Mouse (Mus musculus): ENCODE results near the gene Sucla2.
"Not testable (repeated sequence)": the region's sequence is repeated elsewhere in the genome, so short reads cannot be mapped to it uniquely, and the experiment has no call there.

The Sucla2 gene

GRCm38 (mm10) chr14:73509765-73510423 lies 15.2 kb upstream of the Sucla2 start, which contains the start of gene Med4:
Gene Med4, plus strand, starts transcription at chr14:73510025.
- peak; percentile 96 for DNase-seq (ENCODE audit: low read depth, low spot score)

DNA sequence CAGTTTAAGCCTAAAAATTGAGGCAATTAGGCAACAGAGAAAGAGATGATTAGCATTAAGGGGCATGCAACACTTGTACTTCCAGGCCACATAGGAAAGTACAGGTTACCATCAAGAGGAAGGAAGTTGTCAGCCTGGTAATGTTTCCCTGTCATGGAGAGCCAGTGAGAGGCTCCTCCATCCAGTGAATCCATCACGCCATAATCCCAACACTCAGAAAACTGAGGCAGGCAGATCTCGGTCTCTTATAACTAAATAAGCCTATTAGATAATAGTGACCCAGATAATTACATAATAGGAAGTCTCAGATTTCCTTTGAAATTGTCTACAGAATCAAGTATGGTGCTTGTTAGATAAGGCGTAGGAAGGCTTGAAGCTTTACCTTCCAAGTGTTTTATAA lies 983 bp upstream of the Sucla2 start:
- no peak for DNase-seq (ENCODE audit: low read depth, low spot score)

DNA sequence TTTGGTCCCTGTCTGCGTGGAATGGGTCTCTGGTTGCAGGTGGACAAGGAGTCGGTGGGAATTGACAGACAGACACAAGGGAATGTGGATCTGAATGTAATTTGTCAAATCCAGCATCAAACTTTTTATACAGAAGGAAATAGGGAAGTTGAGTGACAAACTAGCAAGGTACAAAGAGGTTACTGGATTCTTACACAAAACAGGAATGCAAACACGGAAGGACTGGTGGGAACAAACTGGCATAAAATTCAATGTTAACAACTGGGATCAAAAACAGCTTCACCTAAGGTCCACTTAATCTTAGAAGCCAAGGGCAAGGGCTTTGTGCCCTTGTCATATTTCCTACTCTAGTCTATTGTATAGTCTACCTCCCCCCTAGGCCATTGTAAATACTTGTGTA lies 3.5 kb downstream of the Sucla2 start:
- DNase-seq (ENCODE audit: low read depth, low spot score): not testable (repeated sequence)

DNA sequence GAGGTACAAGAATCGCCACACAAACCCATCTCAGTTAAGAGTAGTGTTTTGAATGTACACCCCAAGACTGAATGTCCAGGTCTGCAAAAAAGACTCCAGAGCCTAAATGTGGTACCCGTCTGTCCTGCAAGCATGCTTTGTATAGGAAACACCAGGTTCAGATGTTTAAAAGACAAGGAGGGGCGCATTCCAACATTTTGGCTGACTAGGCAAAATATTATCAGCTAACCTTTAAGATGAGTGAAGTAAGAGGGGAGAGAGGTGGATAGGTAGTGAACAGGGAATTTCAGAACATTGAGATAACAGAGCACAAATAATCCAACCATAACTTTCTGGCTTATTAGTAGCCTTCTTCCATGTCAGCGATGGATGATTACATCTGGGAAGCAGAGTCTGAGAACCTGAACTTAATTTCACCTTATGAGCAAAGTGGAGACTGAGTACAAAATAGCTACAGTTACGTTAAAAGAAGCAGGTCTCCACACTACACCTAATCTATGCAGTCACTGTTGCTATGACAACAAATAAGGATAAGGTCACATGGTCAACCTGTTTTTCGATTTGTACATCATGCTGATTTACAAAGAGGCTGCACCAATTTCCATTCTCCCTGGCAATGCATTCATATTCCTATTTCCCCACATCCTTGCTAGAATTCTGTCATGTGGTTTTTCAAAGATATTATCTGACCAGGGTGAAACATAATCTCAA lies 8.8 kb downstream of the Sucla2 start:
- no peak for DNase-seq (ENCODE audit: low read depth, low spot score)

DNA sequence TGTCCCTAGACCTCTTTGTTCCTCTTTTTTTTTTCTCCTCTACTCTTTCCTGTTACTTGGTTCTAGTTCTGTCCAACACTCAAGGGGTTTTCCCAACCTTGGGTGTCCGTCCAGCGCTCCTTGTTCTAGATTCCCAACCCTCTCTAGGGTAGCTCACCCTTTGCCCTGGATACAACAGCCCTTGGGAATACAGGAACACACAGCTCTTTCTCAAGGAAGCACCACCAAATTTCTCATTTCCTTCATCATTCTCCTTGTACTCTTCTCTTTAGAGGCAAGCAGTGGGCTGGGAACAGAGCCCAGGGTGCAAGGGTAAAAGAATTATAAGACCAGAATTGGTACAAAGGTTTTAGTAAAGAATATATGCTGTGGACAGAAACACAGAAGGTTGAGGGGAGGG lies 10.5 kb downstream of the Sucla2 start:
- DNase-seq (ENCODE audit: low read depth, low spot score): no peak

- no peak for DNase-seq (ENCODE audit: low read depth, low spot score)
These were observed 18.7 kb downstream of the Sucla2 start for GRCm38 (mm10) chr14:73543781-73544180.

DNA sequence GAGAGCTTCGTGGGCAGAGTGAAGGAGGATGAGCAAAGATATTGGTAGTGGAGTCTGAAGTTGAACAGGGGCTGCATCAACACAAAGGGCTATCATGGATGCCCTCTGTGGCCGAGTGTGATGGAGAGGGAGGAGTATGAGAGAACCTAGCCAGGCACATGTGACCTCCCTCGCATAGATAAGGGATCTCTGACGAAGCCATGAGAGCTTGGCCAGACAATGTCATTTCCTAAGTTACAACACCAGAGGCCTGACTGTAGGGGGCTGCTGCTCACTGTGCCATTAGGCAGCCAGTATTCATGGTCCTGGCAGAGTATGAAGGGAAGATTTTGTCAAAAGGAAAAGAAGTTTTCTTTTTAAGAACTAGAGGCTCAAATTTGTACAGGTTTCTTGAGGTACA lies 21.9 kb downstream of the Sucla2 start:
- no peak for DNase-seq (ENCODE audit: low read depth, low spot score)

GRCm38 (mm10) chr14:73548051-73548450 lies 22.9 kb downstream of the Sucla2 start, which contains the start of gene Nudt15:
Gene Nudt15, minus strand, starts transcription at chr14:73548242.
- no peak for DNase-seq (ENCODE audit: low read depth, low spot score)

DNA sequence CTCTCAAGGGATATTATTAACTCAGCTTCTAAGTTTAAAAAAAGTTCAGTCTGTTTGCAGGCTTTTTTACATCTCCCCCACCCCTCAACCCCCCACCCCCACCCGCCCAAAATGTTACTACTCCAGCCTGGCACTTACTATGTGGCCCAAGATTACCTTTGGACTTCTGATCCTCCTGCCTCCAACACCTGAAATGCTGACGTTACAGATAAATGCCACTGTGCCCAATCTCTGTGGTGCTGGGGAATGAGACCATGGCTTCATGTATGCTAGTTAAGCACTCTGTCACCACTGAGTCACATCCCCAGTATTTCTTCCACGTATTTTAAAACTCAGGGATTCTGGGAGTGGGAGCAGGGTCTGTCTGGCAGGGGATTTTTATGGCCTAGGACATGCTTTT lies 25.2 kb downstream of the Sucla2 start:
- DNase-seq (ENCODE audit: low read depth, low spot score): no peak

DNA sequence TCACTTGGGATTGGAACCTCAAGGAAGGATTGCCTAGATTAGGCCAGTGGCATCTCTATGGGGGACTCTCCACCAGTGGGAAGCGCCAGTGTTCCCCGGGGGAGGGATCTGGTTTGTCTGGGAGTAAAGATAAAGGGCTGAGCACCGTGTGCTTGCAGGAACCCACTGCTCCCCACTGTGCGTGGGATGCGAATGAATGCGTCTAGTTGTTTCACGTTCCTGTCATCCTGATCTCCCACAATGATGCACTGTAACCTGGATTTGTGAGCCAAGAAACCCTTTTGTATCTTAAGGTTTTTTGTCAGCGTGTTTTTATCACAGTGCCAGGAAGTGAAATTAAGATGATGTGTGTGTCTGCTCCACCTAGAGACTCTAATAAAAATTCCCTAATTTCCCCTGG lies 25.6 kb downstream of the Sucla2 start:
- no peak for DNase-seq (ENCODE audit: low read depth, low spot score)

- no peak for DNase-seq (ENCODE audit: low read depth, low spot score)
These were observed 26.0 kb downstream of the Sucla2 start for GRCm38 (mm10) chr14:73551164-73551563.

GRCm38 (mm10) chr14:73552341-73553121 lies 27.4 kb downstream of the Sucla2 start:
- peak; percentile 95 for DNase-seq (ENCODE audit: low read depth, low spot score)

GRCm38 (mm10) chr14:73553122-73553696 lies 28.1 kb downstream of the Sucla2 start:
- no peak for DNase-seq (ENCODE audit: low read depth, low spot score)

DNA sequence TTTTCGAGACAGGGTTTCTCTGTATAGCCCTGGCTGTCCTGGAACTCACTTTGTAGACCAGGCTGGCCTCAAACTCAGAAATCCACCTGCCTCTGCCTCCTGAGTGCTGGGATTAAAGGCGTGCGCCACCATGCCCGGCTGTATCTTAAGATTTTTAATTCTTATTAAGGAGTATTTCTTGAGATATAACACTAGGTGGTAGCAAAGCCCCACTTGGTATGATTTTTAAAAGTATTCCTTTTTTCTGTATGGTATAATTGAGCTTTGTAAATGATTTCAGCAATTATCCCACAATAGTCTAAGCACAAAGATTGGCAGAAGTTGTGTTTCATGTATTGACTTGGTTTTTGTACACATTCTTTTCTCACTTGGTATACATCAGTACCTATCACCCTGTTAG lies 44.7 kb downstream of the Sucla2 start:
- not testable (repeated sequence) for DNase-seq (ENCODE audit: low read depth, low spot score)

GRCm38 (mm10) chr14:73571143-73571542 lies 46.0 kb downstream of the Sucla2 start:
- DNase-seq (ENCODE audit: low read depth, low spot score): no peak

DNA sequence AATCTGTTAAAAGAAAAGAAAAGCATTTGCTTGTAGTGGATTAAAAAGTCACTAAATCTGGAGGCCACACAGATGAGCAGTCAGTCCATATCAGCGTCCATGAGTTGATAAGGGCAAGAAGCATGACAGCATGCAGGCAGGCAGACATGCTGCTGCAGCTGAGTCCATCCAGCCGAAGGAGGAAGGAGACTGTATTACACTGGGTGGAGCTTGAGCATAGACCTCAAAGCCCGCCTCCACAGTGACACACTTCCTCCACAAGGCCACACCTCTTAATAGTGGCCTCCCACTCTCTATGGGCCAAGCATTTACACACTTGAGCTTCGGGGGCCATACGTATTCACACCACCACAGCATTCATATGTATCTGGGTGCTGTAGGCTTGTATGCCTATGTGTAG lies 48.9 kb downstream of the Sucla2 start:
- no peak for DNase-seq (ENCODE audit: low read depth, low spot score)

- DNase-seq (ENCODE audit: low read depth, low spot score): no peak
These were observed 51.2 kb downstream of the Sucla2 start for GRCm38 (mm10) chr14:73576336-73576735.

- DNase-seq (ENCODE audit: low read depth, low spot score): no peak
These were observed 63.0 kb downstream of the Sucla2 start for GRCm38 (mm10) chr14:73588080-73588479.

DNA sequence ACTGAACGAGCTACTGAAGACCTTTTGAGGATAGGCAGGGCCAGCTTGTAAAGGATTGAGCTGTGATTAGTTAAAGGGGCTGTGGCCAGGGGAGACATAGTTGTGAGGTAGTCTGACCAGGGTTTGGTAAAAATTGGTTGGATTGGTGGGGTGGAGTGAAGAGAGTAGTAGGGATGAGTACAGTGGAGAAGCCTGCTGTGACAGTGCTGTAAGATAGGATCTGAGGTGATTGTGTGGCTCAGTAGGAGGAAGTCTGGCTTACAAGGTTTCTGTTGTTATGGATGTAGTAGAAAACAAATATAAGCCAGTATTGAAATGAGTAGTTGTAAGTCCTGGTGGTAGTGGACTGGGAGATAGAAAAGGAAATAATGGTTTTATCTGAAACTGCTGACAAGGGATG lies 67.0 kb downstream of the Sucla2 start:
- DNase-seq (ENCODE audit: low read depth, low spot score): no peak

DNA sequence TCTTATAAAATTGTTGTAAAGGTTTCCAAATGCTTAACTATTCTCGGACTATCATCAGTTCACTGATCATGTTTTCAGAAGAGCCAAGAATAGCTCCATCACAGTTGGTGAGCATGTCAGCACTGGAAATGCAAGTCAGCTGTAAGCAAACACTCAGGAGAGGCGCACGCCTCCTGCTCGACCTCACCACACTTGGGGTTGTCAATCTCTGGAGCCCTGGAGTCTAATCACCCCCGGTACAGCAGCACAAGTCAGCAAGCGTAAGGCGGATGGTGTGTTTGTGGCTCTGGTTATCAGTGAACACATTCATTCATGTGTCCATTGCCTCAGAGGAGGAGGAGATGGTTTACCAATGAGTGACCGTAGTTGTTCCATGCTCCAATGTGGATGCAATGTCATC lies 74.6 kb downstream of the Sucla2 start:
- DNase-seq (ENCODE audit: low read depth, low spot score): no peak

DNA sequence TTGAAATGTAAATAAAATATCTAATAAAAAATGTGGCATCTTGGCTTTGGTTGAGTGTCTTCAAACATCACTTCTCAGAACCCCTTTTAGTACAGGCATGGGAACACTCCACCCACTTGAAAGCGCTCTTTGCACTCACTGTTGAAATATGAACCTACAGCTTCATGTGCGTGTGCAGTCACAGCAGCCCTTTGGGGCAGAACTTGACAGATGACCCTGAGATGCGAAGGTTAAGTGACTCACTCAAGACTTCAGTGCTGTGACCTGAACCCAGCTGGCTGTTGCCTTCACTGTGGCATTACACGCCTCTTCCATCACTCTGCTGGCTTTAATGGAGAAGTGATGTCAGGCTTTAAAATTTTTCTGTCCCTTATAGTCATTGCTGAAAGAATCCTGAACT lies 82.6 kb downstream of the Sucla2 start:
- peak; percentile 62 for DNase-seq (ENCODE audit: low read depth, low spot score)

All from mesoderm, embryonic 11.5 days (tissue).